Mouse (Mus musculus) large intestine, adult 2 months (tissue): Measurements from ENCODE around the gene Txlna. TPM values are rescaled to one million over a fixed set of nuclear protein-coding genes. Genes with fewer than 3 reads are reported as not detected.

Experiments
- DNase-seq: peaks from one replicate; pipeline ENCODE4 v3.0.0-alpha.2; 2012; ENCODE audit warnings: low read depth, low spot score
- WGBS: fragments of 180-500 bp; shearing (Covaris S2); methylation state at CpG from one replicate; pipeline ENCODE4 v1.1.7; 2018; 5-methylcytosine and 5-hydroxymethylcytosine counted together
- polyA plus RNA-seq: library from polyadenylated mRNA; depleted of rRNA; stranded (reverse); fragments of >200 nt; gene quantifications from 2 replicates; pipeline ENCODE4 v1.2.3, GENCODE M21; 2012; rRNA removed

Gene Txlna
- 20.3 and 21.6 TPM in 2 replicates for polyA plus RNA-seq

DNA sequence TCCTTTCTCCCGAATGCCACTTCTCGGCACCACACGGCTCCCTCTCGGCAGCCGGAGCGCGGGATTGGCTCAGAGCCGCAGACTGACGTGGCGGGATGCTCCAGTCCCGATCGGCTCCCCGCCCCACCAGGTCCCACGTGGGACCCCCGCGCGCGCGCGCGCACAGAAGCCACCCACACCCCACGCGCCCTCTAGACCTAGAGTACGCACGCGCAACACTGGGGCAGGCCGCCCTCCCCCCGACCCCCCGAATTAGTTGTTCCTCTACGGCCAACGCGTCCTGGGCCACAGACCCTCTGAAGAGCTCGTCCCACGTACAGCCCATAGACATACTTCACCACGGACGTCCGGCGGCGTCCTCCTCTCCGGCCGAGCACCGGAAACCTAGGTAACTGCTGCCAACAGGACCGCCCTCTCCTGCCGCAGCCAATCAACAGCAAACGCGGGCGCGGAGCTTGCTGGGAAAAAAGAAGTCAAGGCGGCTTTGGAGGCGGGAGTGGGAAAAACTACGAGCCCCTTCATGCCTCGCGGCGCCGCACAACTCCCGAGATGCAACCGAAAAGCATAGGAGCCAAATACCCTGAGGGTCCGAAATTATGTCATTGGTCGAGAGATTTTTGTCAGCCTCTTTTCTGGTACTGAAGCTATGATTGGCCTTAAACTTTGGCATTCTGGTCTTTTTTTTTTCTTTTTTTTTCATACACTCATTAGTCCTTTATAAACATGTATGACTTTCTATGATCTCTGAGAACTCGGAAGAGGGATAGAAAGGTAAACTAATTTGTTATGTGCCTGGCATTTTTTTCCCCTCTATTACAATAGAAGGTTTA, at the start of gene Txlna:
Gene Txlna, minus strand, starts transcription at position 428 of the 830 bp plus-strand sequence.
- DNase-seq = no peak

GRCm38 (mm10) chr4:129684531-129684930, 43.7 kb upstream of the Txlna start:
- no peak for DNase-seq
- WGBS = 93% methylated on average over 6 of the region's 6 CpGs

More for the DNA sequence above, at the start of gene Txlna:
- WGBS = under 1% methylated on average over 60 of the region's 60 CpGs

- WGBS = 83% methylated on average over 11 of the region's 11 CpGs
- DNase-seq = no peak
Observed at GRCm38 (mm10) chr4:129683901-129684493, 43.1 kb upstream of the Txlna start.

DNA sequence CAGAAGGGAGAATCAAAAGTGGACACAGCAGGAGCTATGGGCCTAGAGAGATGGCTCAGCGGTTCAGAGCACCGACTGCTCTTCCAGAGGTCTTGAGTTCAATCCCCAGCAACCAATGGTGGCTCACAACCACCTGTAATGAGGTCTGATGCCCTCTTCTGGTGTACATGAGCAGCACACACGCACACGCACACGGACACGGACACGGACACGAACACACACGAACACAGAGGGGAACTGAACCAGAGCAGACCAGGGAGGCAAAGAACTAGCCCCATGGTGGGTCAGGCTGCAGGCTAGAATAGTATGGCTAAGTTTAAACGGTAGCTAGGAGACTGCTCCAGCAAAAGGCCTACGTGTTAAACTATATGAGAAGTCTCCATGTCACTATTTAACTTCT, 41.0 kb upstream of the Txlna start:
- WGBS = 96% methylated on average over 11 of the region's 11 CpGs
- no peak for DNase-seq

DNA sequence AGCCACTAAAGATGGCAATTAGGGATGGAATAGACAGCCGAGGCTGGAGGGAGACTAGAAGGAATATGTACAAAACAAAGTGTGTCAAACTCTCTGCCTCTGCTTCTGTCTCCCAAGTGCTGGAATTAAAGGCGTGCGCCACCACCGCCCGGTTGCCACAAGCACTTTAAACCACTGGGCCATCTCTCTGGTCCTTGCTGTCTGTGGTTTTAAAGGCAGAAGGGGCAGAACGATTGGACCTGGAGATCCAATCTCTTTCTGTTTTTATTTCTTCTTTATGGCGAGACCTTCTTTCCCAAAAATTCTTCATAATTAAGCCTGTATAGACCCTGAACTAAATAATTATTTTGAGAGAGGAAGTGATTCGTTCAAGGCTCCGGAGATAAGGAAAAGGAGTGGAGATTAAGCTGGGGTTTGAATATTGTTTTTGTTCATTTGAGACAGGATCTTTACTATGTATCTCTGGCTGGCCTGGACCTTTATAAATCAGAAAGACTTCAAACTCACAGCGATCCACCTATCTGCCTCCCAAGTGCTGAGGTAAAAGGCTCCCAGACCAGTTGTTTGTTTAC, 32.1 kb upstream of the Txlna start:
- 3% methylated on average over 10 of the region's 10 CpGs for WGBS

GRCm38 (mm10) chr4:129672083-129672877, 31.4 kb upstream of the Txlna start, which contains the start of gene Kpna6:
TSS of gene Kpna6 (minus strand) at chr4:129672767.
- WGBS = under 1% methylated on average over 65 of the region's 65 CpGs

More for the DNA sequence above, 32.1 kb upstream of the Txlna start:
- peak; percentile 70 for DNase-seq

GRCm38 (mm10) chr4:129671491-129672082, 30.7 kb upstream of the Txlna start:
- WGBS = 3% methylated on average over 12 of the region's 12 CpGs
- peak; percentile 37 for DNase-seq

More at GRCm38 (mm10) chr4:129672083-129672877, 31.4 kb upstream of the Txlna start, which contains the start of gene Kpna6:
- no peak for DNase-seq

DNA sequence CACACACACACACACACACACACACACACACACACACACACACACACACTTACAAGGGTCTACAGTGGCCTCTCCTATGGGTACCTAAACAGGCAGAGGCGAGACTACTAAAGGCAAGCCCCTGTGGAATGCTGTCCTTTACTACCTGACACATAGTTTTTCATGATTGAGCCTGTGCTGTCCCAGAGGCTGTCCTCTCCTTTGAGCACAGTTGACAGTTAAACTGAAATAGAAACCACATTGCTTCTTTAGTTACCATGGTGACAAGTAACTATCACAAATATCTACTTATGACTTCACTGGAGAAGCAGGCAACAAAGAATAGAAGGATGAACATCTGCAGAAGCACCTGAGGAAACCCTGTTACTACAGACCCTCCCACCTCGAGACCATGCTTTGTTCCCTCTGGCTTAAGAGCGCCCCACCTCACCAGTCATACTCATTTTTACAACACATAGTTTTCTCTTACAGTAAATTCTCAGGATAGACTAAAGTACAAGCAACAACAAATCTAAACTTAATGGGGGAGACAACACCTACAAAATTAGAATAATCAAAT, 21.5 kb upstream of the Txlna start:
- no peak for DNase-seq
- WGBS = 48% methylated on average over 3 of the region's 3 CpGs

DNA sequence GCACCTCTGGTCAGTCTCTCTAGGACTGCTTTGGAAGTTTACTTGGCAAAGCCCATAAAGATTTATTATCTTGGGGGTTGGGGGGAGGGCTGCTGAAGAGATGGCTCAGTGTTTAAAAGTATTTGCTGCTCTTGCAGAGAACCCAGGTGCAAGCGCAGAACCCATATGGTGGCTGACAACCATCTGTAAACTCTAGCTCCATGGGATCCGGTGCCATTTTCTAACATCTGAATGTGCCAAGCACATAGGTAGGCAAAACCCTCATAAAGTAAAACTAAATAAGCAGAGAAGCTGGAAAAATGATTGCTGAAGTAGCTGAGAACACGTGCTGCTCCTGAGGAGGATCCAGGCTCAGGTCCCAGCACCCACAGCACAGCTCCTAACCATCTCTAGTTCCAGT, 20.7 kb upstream of the Txlna start:
- 42% methylated on average over 3 of the region's 3 CpGs for whole genome bisulfite sequencing

DNA sequence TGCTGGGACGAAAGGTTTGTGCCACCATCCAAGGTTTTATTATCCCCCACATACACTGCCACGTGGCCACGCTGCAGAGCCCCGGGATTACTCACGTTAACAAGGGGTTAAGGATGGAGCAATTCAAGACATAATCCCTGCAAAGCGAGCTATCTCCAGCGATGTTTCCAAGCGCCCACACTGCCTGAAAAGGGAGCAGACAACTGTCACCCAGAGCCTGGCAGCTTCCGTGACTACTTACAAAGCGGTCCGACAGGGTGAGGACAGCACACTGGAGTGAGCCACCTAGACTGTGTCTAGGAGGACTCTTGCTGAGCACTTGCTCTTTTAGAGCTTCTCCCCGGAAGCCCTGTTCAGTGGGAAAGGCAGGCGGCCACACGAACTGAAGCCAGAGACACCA, 13.9 kb upstream of the Txlna start:
- no peak for DNase-seq
- 90% methylated on average over 14 of the region's 14 CpGs for whole genome bisulfite sequencing

More for the DNA sequence above, 20.7 kb upstream of the Txlna start:
- no peak for DNase-seq

DNA sequence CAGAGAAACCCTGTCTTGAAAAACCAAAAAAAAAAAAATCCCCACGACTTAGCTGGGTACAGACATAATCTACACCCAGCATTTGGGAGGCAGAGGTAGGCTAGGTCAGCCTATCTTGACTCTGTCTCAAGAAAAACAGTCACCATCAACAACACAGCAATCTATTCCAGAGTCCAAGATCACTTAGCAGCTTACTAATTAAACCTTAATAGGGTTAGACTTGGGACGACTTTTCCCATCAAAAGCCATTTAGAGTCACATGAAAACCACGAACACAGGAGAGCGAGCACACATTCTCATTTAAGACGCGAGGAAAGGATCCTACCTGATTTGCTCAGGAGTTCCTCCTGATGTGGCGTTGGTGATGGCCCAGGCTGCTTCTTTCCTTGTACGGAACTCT, 9.5 kb upstream of the Txlna start:
- DNase-seq = no peak
- WGBS = 92% methylated on average over 8 of the region's 8 CpGs

GRCm38 (mm10) chr4:129648656-129649055, 7.8 kb upstream of the Txlna start:
- DNase-seq = no peak

GRCm38 (mm10) chr4:129645204-129645603, 4.3 kb upstream of the Txlna start:
- 89% methylated on average over 6 of the region's 6 CpGs for WGBS
- no peak for DNase-seq

More at GRCm38 (mm10) chr4:129648656-129649055, 7.8 kb upstream of the Txlna start:
- WGBS = 78% methylated on average over 1 of the region's 1 CpGs

DNA sequence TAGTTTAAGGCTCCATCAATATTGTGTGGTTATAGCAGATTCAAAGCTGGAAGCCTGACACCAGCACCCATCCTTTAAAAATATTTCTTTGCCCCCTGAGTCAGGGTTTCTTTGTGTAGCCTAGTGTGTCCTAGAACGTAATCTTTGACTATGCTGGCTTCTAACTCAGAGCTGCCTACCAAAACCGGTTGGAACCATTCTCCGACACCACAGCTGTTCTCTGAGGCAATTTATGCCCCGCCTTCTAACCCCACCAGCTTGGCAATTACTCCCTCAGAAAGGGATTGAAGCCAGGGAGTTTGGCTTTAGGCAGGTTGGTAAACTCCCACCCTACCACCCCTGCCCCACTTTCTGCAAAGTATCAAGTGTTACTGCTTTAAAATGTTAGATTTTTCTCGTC, 891 bp upstream of the Txlna start:
- 12% methylated on average over 5 of the region's 5 CpGs for WGBS
- no peak for DNase-seq

DNA sequence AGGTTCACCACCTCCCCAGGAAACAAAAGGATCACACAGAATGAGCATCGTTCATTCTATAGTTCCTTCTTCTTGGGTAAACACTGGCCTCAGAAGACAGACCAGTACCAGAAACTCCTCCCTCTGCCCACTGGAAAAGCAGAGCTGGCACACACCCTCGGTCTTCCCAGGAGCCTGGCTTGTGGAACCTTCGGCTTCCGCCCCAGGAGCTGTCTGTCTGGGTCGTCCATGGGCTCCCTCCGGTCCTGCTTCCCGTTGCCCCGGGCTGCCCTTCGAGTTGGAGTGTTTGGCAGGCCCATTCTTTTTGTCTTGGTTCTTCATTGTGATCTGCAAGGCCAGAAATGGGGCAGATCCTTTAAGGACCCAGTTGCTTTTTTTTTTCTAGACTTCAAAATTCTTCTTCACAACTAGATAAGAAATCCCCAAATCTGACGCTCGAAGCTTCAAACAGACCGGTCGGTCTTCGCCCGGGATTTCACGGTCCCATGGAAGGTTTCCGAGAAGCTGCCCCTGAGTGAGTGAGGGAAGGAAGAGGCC, 696 bp downstream of the Txlna start:
- 0% methylated on average over 17 of the region's 17 CpGs for WGBS

GRCm38 (mm10) chr4:129639221-129639620, 1.6 kb downstream of the Txlna start:
- no peak for DNase-seq
- 82% methylated on average over 15 of the region's 15 CpGs for WGBS

More for the DNA sequence above, 696 bp downstream of the Txlna start:
- no peak for DNase-seq

- DNase-seq = no peak
- WGBS = 76% methylated on average over 6 of the region's 6 CpGs
Observed at GRCm38 (mm10) chr4:129633852-129634251, 7.0 kb downstream of the Txlna start.

- no peak for DNase-seq
- 89% methylated on average over 12 of the region's 12 CpGs for WGBS
Observed at GRCm38 (mm10) chr4:129631867-129632266, 9.0 kb downstream of the Txlna start.

DNA sequence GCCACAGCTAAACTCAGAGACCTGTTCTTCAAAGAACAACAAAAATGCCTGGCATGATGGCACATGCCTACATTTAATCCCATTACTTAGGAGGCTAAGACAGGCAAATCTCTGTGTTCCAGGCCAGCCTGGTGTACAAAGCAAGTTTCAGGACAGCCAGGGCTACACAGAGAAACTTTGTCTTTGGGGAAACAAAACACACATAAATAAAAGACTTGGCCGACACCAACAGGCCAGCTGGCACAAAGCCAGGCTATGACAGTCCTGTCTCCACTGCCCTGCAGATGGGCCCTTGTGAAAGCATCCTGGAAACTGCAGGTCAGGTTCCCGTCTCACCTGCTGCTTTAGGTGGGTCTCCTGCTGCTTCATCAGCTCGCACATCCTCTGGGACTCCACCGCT, 9.9 kb downstream of the Txlna start:
- WGBS = 49% methylated on average over 4 of the region's 4 CpGs
- DNase-seq = no peak
